Mouse (Mus musculus) 3134 (cell line): ENCODE measurements around the gene Cops4.

Source experiments
- DNase-seq: peaks from one replicate; pipeline ENCODE4 v3.0.0-alpha.2; 2011; ENCODE audit warnings: low spot score; ENCODE audit not compliant: insufficient read length; ENCODE audit errors: extremely low read depth

The Cops4 gene

DNA sequence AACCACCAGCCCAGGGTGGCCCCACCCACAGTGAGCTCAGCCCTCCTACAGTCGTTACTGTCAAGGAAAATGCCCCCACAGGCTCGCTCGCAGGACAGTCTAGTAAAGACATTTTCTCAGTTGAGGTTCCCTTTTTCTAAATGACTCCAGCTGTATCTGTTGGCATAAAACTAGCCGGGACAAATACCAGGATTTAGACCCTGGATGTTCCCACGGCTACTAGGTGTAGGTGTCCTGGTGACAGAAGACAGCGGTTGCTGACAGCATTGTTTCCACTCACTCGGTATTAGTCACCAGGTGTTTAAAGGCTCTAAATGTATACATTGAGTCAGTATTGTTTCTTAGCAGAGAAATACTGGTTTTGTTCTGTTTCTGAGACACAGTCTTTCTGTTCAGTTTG lies 17.7 kb downstream of the Cops4 start:
- no peak for DNase-seq

- no peak for DNase-seq
Observed at GRCm38 (mm10) chr5:100536638-100537037, 18.5 kb downstream of the Cops4 start.

DNA sequence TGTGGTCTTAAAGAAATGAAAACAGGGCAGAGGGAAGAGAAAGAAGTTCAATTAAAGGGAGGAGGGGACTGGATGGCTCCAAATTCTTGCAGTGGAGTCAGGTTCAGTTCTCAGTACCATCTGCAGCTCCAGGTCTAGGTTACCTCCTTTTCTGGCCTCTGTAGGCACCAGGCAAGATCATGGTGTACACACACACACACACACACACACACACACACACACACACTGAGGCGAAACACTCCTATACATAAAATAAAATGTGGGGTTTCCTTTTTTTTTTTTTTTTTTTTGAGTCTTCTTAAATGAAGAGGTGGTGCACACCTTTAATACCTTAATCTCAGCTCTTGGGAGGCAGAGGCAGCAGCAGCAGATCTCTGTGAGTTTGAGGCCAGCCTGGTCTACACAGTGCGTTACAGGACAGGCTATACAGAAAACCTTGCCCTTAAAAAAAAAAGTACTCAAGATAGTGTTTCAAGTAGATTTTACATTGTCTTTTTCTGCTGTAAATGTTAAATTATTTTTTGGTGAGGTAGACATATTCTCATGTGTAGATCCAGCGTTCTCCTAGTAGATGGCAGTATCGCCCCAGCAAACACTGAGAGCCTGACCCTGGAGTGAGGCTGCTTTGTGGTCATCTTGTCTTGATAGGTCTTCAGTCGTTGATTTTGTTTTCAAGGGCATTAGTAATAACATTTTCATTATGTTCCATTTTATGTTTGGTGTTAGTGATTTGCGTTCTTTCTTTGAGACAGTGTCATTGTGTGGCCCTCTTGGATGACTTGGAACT lies 28.4 kb downstream of the Cops4 start:
- no peak for DNase-seq

DNA sequence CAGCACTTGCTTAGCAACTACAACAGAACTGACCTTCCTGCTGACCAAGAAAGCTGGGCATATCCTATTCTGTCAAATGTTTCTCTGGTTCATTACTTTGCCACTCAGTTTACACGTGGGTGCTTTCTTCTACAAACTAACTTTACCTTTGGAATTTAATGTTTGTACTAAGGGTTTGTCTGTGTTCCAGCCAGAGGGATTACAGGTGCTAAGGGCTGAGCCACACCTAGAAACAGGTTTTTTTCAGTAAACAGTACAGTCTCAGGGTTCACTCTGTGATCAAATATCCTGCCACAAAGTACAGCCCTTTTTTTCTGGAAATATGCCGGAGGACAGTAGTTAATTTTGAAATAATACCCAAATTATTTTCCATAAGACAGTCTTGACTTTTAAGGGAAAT lies 30.1 kb downstream of the Cops4 start:
- no peak for DNase-seq

DNA sequence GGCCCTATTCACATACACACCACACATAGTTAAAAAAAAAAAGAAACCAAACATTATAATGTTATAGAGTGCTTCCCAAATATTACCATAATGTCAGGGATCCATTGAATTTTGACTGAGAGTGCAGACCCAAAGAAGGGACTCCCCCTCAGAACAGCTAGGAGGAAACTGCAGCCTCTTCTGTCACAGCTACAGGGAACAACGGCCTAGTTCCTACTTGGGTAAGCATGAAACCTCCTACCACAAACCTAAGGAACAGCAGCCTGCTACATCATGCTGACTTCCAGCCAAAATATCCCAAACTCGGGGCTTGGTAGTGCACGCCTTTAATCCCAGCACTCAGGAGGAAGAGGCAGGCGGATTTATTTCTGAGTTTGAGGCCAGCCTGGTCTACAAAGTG lies 31.2 kb downstream of the Cops4 start:
- no peak for DNase-seq

DNA sequence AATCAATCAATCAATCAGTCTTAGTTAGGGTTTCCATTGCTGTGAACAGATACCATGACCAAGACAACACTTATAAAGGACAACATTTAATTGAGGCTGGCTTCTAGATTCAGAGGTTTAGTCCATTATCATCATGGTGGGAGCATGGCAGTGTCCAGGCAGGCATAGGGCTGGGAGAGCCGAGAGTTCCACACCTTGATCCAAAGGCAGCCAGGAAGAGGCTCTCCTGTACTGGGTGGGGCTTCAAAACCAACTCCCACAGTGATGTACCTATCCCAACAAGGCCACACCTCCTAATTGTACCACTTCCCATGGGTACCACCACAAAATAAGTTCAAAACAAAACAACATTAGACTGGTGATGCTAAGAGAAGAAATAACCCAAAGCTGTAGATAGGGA lies 32.0 kb downstream of the Cops4 start:
- no peak for DNase-seq

- no peak for DNase-seq
Observed at GRCm38 (mm10) chr5:100551952-100552351, 33.8 kb downstream of the Cops4 start.

DNA sequence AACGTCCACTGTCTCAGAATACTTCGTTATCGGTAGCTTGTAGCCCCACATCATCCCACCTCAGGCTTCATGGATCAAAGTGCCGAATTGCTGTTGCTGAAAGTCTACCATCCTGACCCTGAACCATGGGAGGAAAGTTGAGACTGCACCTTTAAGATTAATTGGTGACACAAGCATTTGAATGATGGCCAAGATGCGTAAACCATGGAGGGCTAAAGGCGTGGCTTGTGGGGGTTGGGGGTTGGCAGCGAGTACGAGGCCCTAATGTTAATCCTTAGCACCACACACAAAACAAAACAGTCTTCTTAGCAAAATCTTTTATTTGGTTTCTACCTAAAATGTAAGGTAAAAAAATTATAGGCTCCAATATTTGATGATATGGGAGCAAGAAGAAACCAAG lies 35.3 kb downstream of the Cops4 start:
- no peak for DNase-seq

- no peak for DNase-seq
Observed at GRCm38 (mm10) chr5:100557019-100557418, 38.9 kb downstream of the Cops4 start.

- DNase-seq = no peak
Observed at GRCm38 (mm10) chr5:100557537-100557936, 39.4 kb downstream of the Cops4 start.

DNA sequence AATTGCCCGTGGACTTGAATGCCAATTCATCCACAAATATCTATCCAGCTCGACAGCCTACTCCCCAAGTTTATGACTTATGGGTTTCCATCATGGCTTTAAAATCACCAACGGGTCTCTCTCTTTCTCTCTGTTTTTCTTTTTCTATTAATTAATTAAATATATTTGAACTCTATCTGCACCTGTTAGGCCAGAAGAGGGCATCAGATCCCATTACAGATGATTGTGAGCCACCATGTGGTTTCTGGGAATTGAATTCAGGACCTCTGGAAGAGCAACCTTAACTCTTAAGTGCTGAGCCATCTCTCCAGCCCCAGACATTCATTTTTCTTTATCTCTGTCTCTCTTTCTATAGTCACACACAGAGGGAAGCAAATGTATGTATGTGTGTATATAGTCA lies 40.7 kb downstream of the Cops4 start:
- DNase-seq = no peak

- DNase-seq = no peak
Observed at GRCm38 (mm10) chr5:100559357-100559756, 41.2 kb downstream of the Cops4 start.

DNA sequence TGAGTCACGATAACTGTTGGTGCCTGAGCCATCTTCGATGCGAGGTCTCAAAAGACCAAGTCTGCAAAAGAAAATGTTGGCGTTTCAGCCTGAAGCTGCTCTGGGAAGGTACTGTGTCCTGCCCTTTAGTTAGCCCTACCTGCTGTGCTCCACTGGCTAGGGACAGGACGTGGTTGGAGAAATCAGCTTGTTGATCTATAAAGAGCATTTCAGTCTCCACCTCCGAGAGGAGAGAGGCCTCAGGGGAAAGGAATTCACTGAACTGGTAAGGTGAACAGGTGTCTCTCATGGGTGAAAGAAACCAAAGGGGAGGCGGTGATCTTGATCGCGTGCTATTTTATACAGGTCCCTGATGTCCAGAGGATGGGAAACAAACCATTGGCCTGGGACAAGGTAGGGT lies 44.6 kb downstream of the Cops4 start:
- DNase-seq = no peak

DNA sequence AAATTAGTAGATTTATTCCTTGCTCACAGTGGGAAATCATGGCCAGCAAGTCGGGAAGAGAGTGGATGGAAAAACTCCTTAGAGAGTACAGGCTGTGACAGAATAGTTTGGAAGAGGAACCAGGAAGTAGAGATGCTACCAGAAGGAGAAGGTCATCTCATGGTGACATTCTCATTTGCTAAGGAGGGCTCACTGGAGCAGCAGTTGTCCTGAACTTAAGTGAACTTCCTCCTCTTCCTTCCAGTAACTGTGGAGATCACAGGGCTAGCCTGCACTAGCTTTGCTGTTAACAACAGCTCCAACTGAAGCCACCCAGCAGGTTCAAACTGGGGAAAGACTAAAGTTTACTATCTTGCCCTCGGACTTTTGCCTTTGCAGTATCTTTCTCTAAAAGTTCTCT lies 48.7 kb downstream of the Cops4 start:
- DNase-seq = no peak

- no peak for DNase-seq
Observed at GRCm38 (mm10) chr5:100567258-100568032, 49.3 kb downstream of the Cops4 start.

- DNase-seq = no peak
Observed at GRCm38 (mm10) chr5:100568177-100568576, 50.1 kb downstream of the Cops4 start.

DNA sequence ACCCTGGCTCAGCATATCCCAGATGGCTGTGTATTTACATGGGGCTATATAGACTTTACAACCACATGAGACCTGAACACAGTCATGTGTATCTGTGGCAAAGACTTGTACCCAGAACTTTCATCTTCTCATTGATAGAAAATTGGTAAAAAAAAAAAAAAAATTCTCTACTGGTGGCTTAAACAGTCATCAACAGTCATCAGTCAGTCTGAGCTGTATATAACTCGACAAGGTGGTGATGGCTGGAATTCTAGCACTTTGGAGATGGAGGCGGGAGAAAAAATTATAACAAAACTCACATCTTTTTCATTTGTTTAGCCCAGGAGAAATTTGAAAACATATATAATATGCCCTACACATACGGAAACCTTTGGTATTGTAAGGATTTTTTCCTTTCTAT lies 50.7 kb downstream of the Cops4 start:
- DNase-seq = no peak

DNA sequence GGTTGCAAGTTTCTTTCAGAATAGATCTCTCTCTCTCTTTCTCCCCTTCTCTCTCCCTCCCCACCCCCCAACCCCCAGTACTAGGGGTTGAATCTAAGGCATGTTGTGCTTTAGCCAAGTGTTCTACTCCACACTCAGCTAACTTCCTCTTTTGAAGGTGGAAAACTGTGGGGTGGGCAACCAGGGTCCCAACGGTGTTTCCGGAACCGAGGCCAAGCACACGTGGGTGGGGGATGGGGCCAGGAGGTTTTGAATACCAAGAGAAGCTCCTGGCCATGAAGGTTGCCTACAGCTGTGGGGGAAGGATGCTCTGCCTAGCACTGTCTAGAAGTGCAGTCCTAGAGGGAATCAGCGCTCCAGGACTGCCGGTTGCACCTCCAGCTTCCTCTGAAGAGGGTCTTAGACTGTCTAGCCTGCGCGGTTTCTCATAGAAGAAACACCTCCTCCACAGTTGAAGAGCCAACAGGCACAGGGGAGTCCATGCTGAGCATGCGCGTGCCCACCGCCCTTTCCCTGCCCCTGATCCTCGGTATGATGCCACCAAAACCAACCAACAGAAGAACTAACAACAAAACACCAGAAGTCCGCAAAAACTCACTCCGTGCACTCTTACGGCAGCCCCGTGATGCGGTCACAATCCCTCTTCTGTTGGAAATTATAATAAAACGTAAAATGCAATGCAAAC lies 51.3 kb downstream of the Cops4 start:
- DNase-seq = no peak

DNA sequence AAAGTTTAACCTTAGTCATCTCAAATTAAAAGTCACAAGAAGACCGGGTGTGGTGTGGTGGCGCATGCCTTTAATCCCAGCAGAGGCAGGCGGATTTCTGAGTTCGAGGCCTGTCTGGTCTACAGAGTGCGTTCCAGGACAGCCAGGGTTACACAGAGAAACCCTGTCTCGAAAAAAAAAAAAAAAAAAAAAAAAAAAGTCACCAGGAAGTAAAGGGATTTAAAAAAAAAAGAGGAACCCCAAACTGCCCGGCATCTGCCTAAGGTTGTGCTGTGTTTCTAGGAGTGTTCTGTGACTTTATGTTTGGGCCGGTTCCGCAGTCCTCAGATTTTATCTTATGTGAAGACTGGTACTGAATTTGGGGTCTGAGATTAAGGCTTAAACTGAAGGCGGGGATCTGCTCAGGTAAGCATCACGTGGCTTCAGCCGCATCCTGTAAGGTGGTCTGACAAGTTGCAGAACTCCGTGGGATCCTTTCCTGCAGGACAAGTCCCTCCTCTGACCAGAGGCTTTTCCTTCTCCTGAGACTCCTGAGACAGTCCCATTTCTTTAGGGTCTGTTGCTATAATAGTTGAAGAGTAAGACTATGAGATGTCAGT lies 52.0 kb downstream of the Cops4 start:
- DNase-seq = no peak

GRCm38 (mm10) chr5:100570716-100571115 lies 52.6 kb downstream of the Cops4 start:
- no peak for DNase-seq

DNA sequence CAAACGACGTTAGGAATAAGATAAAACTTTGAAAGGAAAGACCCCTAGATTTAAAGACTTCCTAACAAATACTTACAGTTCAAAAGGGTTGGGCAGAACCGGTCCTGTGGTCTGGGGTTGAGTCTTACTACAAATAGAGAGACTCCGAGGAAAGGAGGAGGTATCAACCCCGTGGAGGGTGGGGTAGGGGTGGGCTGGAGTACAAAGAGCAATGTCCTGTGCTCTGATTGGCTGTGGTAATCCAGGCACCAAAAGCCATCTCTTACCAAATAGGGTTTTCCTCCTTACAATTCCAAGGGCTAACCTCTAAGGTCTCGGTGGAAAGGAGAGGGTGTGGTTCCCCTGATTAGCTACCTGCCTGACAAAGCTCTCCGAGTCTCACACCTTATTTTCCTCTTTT lies 54.0 kb downstream of the Cops4 start, which contains the start of gene Plac8:
TSS of gene Plac8 (minus strand) at position 177 of the 400 bp plus-strand sequence.
- DNase-seq = no peak
